Mouse (Mus musculus): ENCODE results near the gene Gabrd.

Gene Gabrd

DNA sequence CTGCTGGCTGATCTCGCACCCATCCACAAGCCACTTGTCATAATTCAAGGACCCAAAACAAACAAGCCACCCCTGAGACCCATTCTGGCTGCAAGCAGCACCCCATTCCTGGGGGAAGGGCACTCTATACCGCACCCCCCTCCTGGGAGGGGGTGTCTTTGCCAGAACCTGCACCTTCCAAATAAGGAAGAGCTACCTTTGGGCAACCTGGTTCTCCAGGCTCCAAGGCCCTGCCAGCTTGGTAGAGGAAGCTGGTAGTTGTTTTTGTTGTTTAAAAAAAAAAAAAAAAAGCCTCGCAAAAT lies 53.7 kb downstream of the Gabrd start:
- no peak for DNase-seq (ENCODE audit: low read depth, low spot score)

DNA sequence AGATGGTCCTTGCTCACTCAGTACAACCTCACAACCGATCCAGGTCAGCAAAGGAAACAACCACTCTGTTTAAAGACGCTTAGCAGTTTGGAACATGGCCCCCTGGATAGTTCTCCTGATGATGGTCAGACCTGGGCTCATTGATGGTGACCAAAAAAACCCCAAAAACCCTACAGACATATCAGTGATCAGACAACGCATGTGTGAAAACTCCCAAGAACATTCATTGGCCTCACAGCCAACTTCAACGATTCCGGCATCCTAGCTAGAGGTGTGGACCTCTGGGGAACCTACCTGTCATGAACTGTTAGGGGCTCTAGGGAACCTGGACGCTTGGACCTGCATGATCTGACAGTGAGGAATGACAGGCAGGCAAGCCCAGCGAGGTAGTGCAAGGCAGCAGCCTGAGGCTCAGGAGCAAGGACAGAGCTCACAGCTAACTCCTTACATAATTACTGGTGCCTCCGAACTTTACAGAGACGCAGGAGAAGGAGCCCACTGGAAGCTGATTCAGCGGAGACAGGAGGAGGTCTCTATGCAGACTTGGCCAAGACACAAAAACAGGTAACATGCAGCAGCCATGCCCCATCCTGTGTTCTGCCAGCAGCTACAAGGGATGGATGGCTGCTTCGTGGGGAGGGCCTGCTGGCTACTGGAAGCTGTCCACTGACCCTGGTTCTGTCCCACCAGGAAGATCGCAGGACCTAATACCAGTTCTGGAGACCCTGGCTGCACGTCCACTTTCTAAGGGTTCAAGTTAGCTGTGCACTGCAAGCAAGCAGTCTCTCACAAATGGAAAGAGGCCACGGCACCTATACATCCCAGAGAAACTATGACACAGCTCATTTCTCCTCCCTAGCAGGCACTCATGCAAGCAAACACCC lies 54.3 kb downstream of the Gabrd start:
- DNase-seq (ENCODE audit: low read depth, low spot score) = no peak

DNA sequence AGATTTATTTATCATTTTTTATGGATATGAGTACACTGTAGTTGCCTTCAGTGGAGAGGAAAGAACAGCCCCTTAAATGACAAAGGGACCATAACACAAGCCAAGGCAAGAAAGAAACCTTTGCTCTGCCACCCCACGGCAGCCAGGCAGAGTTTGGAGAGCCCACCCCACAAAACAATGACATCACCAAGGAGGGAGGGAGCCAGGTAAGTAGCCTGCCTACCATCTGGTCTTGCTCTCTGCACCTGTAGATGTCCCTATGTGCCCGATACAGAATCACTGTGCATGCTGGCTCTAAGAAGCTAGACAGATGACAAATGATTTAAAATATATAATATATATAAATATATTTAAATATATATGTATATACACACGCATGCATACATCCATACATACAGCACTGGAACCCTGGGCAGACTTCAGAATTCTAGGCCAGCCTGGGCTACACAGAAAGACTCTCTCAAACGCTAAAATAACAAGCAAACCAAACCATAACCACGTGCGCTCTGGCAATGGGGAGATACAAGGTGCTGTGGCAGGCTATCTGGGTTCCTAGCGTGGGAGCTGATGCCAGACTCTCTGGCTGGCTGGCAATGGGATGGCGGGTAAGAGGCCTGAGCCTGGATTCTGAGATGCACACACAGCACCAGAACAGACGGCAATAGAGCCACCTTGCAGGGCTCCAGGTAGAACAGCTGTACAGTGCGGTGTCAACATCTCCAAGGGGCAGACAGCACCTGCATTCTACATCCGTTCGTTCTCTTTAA lies 61.4 kb downstream of the Gabrd start:
- DNase-seq (ENCODE audit: low read depth, low spot score) = no peak
